23 mouse cellular contexts compared by ENCODE assay signal in genomic region chr3:136852921-136853320, GRCm38 (mm10).
"Had no signal": no experiment of that assay in that cellular context is flagged by ENCODE, and none has a peak within 500 bp of the region (broad histone marks: within the 10 kb centered on the region; RNA-seq: fewer than 3 reads in every experiment).

No protein-coding gene starts in this region.

- H3K4me1 ChIP-seq: kidney, embryonic 15.5 days; liver, embryonic 12.5 days; liver, embryonic 15.5 days; neural tube, embryonic 12.5 days; neural tube, embryonic 15.5 days; stomach, embryonic 15.5 days had no signal

- H3K27ac ChIP-seq: intestine, embryonic 15.5 days; kidney, embryonic 15.5 days; left cerebral cortex, adult 2 months; liver, embryonic 12.5 days; liver, embryonic 15.5 days; neural tube, embryonic 12.5 days; neural tube, embryonic 15.5 days; stomach, embryonic 15.5 days had no signal

- H3K9ac ChIP-seq: intestine, embryonic 15.5 days; kidney, embryonic 15.5 days; liver, embryonic 12.5 days; liver, embryonic 15.5 days; neural tube, embryonic 12.5 days; neural tube, embryonic 15.5 days; stomach, embryonic 15.5 days had no signal

- H3K27me3 ChIP-seq: intestine, embryonic 15.5 days; kidney, embryonic 15.5 days; liver, embryonic 12.5 days; liver, embryonic 15.5 days; neural tube, embryonic 12.5 days; neural tube, embryonic 15.5 days; stomach, embryonic 15.5 days had no signal

- DNase-seq: kidney, adult 11 months; kidney, adult 8-10 months; kidney, postnatal 10 days; kidney, postnatal 36 days; layer of hippocampus, adult 9-11 months; layer of hippocampus, postnatal 36 days; lung, adult 2 months; lung, postnatal 14 days; lung, postnatal 4 days; midbrain, embryonic 14.5 days; right cerebral cortex, adult 18-20 months; right cerebral cortex, postnatal 14 days; right cerebral cortex, postnatal 4 days; spleen, adult 18-20 months; thymus, postnatal 25 days had no signal

- H3K4me3 ChIP-seq: intestine, embryonic 15.5 days; kidney, embryonic 15.5 days; left cerebral cortex, adult 2 months; liver, embryonic 12.5 days; liver, embryonic 15.5 days; neural tube, embryonic 12.5 days; neural tube, embryonic 15.5 days; stomach, embryonic 15.5 days had no signal

- H3K36me3 ChIP-seq: intestine, embryonic 15.5 days; kidney, embryonic 15.5 days; liver, embryonic 12.5 days; liver, embryonic 15.5 days; neural tube, embryonic 12.5 days; neural tube, embryonic 15.5 days; stomach, embryonic 15.5 days had no signal
